Mouse (Mus musculus) small intestine, adult 2 months (tissue): ENCODE results near the gene Adh1.

Source experiments
- CTCF ChIP-seq: fragments of 200-500 bp; IDR thresholded peaks from 2 replicates; pipeline ENCODE4 v1.5.1; 2012; ENCODE audit warnings: low read depth, mild to moderate bottlenecking, control low read depth, inconsistent platforms, low read length, moderate library complexity, mixed read lengths; ENCODE audit not compliant: insufficient replicate concordance, insufficient read length; ENCODE audit errors: extremely low read depth
- POLR2A ChIP-seq: fragments of 200-500 bp; IDR thresholded peaks from 2 replicates; pipeline ENCODE4 v1.6.1; 2012; ENCODE audit warnings: low read depth, mild to moderate bottlenecking, control low read depth, inconsistent platforms, low read length, moderate library complexity

GRCm38 (mm10) chr3:138263154-138263930, 2.6 kb downstream of the Adh1 start:
- TF ChIP-seq CTCF: no peak
- TF ChIP-seq POLR2A: no peak
